21 mouse cellular contexts compared by ENCODE assay signal in the genomic region with DNA sequence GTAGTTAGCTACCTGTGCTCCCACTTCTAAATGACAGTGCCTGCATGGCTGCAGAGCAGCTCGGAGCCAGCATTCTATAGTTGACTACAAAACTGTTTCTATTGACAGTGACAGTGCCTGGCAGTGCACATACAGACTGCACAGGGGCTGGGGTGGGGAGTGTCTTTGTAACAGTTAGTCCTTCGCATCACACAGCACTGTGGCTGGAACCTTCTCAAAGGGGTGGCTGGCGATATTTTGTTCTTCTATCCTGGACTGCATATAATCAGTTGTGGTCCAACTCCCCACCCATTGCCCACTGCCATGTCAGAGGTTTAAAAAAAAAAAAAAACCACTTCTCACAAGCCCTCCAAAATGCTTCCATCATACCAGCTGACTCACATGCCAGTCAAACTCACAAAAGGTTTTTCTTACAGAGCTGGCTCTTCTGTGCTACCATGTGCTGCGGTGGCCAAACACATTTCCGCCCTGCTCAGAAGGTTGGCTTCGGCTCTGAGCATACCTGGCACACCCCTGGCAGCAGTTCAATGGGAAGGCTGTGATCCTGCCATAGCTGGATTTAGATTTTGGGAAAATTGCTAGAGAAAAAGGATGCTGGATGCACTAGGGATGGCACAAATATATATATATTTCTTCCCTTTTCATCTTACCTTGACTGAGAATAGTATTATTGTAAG.
DNase-seq lines count a peak whose midpoint lies in the region; ATAC-seq and TF ChIP-seq lines count a peak whose summit lies in the region.
"Had no signal": no experiment of that assay in that cellular context is flagged by ENCODE, and none has a peak within 500 bp of the region (broad histone marks: within the 10 kb centered on the region; RNA-seq: fewer than 3 reads in every experiment).

No protein-coding gene starts in this region.

- DNase-seq in hindbrain, embryonic 10.5 days (ENCODE audit: low spot score), result no peak
- peak; percentile 96 for DNase-seq in brain, adult 2 months (ENCODE audit: low read depth, low spot score)
- DNase-seq in cerebellum, adult 11 months, result peak; percentile 82
- peak; percentile 84 for DNase-seq in cerebellum, postnatal 10 days
- DNase-seq in kidney, postnatal 36 days, result no peak
- no peak for DNase-seq in thymus, adult 2 months
- DNase-seq: gastrocnemius, postnatal 14 days; heart, adult 18-20 months; kidney, adult 9 months; kidney, postnatal 4 days; liver, embryonic 13.5 days; lung, postnatal 4 days; right cerebral cortex, adult 18-20 months; thymus, postnatal 36 days had no signal

- no peak for TF ChIP-seq CTCF in thymus, adult 2 months (IDR thresholded peaks at IDR 0.05; ENCODE audit: borderline replicate concordance, control insufficient read depth, extremely low read depth, insufficient read depth, low read length, poor library complexity)

- no peak overlapping the region for H3K4me2 ChIP-seq in hindbrain, embryonic 15.5 days
- H3K4me2 ChIP-seq: embryonic facial prominence, embryonic 12.5 days; heart, embryonic 15.5 days; intestine, embryonic 15.5 days; limb, embryonic 13.5 days; liver, embryonic 13.5 days; lung, embryonic 15.5 days; neural tube, embryonic 12.5 days had no signal

- no peaks in the 10 kb centered on the region for H3K36me3 ChIP-seq in hindbrain, embryonic 15.5 days
- no peaks in the 10 kb centered on the region for H3K36me3 ChIP-seq in hindbrain, embryonic 10.5 days
- no peaks in the 10 kb centered on the region for H3K36me3 ChIP-seq in thymus, adult 2 months (ENCODE audit: control insufficient read depth, insufficient read depth, low read length)
- H3K36me3 ChIP-seq: embryonic facial prominence, embryonic 12.5 days; heart, embryonic 15.5 days; intestine, embryonic 15.5 days; limb, embryonic 13.5 days; liver, embryonic 13.5 days; lung, embryonic 15.5 days; neural tube, embryonic 12.5 days had no signal

- H3K4me3 ChIP-seq in hindbrain, embryonic 15.5 days, result no peak overlapping the region
- H3K4me3 ChIP-seq in hindbrain, embryonic 10.5 days, result no peak overlapping the region
- no peak overlapping the region for H3K4me3 ChIP-seq in thymus, adult 2 months (ENCODE audit: control insufficient read depth, insufficient read depth, low read length)
- H3K4me3 ChIP-seq: embryonic facial prominence, embryonic 12.5 days; heart, embryonic 15.5 days; intestine, embryonic 15.5 days; limb, embryonic 13.5 days; liver, embryonic 13.5 days; lung, embryonic 15.5 days; neural tube, embryonic 12.5 days had no signal

- no peak for TF ChIP-seq POLR2A in thymus, adult 2 months (IDR thresholded peaks at IDR 0.05; ENCODE audit: control insufficient read depth, extremely low read depth, insufficient read depth, low read length, poor library complexity)

- no peaks in the 10 kb centered on the region for H3K9me3 ChIP-seq in hindbrain, embryonic 15.5 days
- no peaks in the 10 kb centered on the region for H3K9me3 ChIP-seq in hindbrain, embryonic 10.5 days
- H3K9me3 ChIP-seq: embryonic facial prominence, embryonic 12.5 days; heart, embryonic 15.5 days; intestine, embryonic 15.5 days; limb, embryonic 13.5 days; liver, embryonic 13.5 days; lung, embryonic 15.5 days; neural tube, embryonic 12.5 days had no signal

- WGBS in hindbrain, embryonic 15.5 days, result 71% methylated on average over 6 of the region's 6 CpGs
- WGBS in hindbrain, embryonic 10.5 days, result 82% methylated on average over 6 of the region's 6 CpGs
- WGBS in thymus, adult 2 months, result 86% methylated on average over 6 of the region's 6 CpGs

- no peak overlapping the region for H3K27ac ChIP-seq in hindbrain, embryonic 15.5 days (replicated peaks)
- no peak overlapping the region for H3K27ac ChIP-seq in hindbrain, embryonic 10.5 days
- no peak overlapping the region for H3K27ac ChIP-seq in thymus, adult 2 months (ENCODE audit: control insufficient read depth, insufficient read depth, low read length)
- H3K27ac ChIP-seq: embryonic facial prominence, embryonic 12.5 days; heart, embryonic 15.5 days; intestine, embryonic 15.5 days; limb, embryonic 13.5 days; liver, embryonic 13.5 days; lung, embryonic 15.5 days; neural tube, embryonic 12.5 days had no signal

- no peak overlapping the region for H3K9ac ChIP-seq in hindbrain, embryonic 15.5 days
- H3K9ac ChIP-seq: embryonic facial prominence, embryonic 12.5 days; heart, embryonic 15.5 days; intestine, embryonic 15.5 days; limb, embryonic 13.5 days; liver, embryonic 13.5 days; lung, embryonic 15.5 days; neural tube, embryonic 12.5 days had no signal

- no peaks in the 10 kb centered on the region for H3K4me1 ChIP-seq in hindbrain, embryonic 15.5 days (replicated peaks)
- no peaks in the 10 kb centered on the region for H3K4me1 ChIP-seq in hindbrain, embryonic 10.5 days (replicated peaks)
- no peaks in the 10 kb centered on the region for H3K4me1 ChIP-seq in thymus, adult 2 months (replicated peaks; ENCODE audit: control insufficient read depth, insufficient read depth, low read length)
- H3K4me1 ChIP-seq: embryonic facial prominence, embryonic 12.5 days; heart, embryonic 15.5 days; intestine, embryonic 15.5 days; limb, embryonic 13.5 days; liver, embryonic 13.5 days; lung, embryonic 15.5 days; neural tube, embryonic 12.5 days had no signal

- no peaks in the 10 kb centered on the region for H3K27me3 ChIP-seq in hindbrain, embryonic 15.5 days
- H3K27me3 ChIP-seq in hindbrain, embryonic 10.5 days (ENCODE audit: insufficient read depth, poor library complexity, severe bottlenecking), result no peaks in the 10 kb centered on the region
- H3K27me3 ChIP-seq in thymus, adult 2 months (ENCODE audit: control insufficient read depth, insufficient read depth, low read length), result no peaks in the 10 kb centered on the region
- H3K27me3 ChIP-seq: embryonic facial prominence, embryonic 12.5 days; heart, embryonic 15.5 days; intestine, embryonic 15.5 days; limb, embryonic 13.5 days; liver, embryonic 13.5 days; lung, embryonic 15.5 days; neural tube, embryonic 12.5 days had no signal

- ATAC-seq in hindbrain, embryonic 15.5 days (ENCODE audit: low FRiP score, low read depth), result peak; percentile 38; the same call in 1 of the 2 replicates
- ATAC-seq: intestine, embryonic 15.5 days had no signal

Comparison
In these comparisons a context has a peak if more than half of its experiments do, and no peak if none do; other contexts are left out.
1. DNase-seq: peak in brain, adult 2 months (single experiment), cerebellum, adult 11 months (single experiment) and cerebellum, postnatal 10 days (2 of 2); none in hindbrain, embryonic 10.5 days (single experiment), kidney, postnatal 36 days (0 of 2) and thymus, adult 2 months (single experiment).